Mouse (Mus musculus) brain, embryonic 18.5 days (tissue): ENCODE measurements around the gene Rab11fip5.

Experiments
- DNase-seq: peaks from one replicate; pipeline ENCODE4 v3.0.0-alpha.2; 2012; ENCODE audit warnings: low read depth, low spot score

Gene Rab11fip5

DNA sequence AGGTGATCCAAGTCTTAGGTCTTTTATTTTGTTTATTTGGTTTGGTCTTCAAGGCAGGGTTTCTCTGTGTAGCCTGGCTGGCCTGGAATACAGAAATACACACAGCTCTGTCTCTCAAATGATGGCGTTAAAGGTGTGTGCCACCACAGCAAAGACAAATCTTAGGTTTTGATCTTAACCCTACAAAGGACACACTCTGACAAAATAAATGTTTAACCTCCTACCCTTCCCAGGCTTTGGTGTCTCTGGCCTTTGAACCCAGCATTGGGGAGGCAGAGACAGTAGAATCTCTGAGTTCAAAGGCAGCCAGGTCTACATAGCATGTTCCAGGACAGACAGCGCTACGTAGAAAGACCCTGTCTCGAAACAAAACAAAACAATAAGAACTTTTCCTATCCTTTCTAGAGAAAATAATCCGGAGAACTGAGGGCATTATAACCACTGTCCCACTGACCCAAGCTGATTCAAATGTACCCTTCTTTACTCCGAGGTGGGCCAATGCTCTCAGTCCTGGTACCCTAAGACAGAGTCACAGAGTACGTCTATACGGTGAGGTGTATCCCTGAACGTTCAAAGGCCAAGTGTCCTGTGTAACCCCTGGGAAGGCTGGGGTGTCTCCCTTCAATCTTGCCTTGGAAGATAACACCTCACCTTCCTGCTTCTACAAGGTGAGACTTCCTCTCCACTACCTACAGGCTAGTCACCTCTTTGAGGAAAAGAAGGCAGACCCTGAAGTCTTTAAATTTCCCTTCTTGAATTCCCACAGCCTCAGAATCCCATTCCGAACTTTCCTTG, 1.2 kb downstream of the Rab11fip5 start:
- no peak for DNase-seq

DNA sequence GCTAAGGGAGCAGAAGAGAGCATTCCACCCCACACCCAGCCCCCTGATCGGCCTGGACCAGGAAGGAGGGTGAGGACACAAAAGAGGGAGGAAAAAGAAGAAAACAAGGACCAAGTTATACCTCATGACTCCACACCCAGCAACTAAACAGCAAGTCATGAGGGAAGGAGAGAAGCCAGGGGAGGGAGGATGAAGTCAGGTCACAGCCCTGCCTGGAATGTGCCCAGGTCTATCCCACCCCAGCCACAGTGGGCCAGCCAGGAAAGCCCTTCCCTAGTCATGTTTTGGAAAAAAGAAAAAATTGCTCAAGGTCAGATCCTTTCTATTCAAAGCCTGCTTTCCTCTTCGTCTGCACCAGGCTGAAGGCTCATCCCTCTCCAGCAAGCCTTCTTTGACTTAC, 1.9 kb downstream of the Rab11fip5 start:
- no peak for DNase-seq

DNA sequence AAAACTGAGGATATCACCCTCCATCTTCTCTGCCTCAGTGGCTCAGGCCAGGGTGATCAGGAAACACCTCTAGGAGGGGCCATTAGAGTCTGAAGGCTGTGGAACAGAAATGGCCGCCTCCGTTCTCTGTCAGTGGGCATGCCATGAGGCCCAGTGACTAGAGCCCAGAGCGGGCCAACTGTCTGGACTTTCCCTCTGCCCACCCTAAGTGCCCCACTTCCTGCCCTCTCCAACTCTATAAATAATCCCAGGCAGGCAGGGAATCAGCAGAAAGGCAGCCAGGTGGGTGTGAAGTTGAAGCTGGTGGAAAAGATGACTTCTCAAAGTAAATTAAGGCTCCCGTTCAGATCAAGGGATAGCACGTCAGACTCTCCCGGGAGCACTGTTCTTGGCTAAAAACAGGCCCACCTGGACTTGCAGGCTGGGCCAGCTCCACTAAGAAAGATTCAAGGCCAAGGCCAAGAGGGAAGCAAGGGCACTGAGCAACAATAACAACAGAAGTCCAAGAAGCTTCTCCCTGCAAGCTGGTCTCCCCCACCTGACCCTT, 2.5 kb downstream of the Rab11fip5 start:
- no peak for DNase-seq

DNA sequence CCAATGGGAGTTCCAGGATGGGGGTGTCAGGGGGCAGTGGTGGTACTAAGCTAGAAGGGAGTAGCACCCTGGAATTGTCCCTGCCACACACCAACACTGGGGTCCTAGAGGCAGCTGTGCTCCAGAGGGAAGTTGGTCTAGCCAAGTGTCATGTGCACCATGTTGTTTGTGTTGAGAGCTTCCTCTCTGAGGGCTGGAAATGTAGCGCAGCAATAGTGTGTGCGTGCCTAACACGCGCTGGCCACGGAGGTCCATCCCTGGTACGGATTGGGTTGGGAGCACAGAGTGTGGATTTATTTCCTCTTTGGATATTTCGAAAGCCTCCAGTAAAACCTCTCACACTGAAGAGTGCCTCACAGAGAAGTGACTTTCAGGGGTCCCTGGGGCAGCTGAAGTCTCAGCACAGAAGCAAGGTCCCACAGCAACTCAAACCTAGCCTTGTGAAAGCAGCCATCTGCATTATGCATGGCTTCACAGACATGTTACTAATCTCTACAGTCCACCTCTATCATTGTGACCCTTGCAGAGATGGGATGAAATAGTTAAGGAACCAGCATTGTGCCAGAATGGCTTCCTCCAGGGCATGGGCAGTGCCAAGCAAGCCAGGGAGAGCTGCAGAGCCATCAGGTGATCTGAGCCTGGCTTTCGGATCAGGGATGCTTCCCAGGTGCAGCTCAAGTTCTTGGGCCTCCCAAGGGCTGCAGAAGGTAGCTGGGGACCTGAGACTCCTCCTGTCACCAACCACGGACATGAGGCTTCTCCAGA, 3.6 kb downstream of the Rab11fip5 start:
- no peak for DNase-seq

DNA sequence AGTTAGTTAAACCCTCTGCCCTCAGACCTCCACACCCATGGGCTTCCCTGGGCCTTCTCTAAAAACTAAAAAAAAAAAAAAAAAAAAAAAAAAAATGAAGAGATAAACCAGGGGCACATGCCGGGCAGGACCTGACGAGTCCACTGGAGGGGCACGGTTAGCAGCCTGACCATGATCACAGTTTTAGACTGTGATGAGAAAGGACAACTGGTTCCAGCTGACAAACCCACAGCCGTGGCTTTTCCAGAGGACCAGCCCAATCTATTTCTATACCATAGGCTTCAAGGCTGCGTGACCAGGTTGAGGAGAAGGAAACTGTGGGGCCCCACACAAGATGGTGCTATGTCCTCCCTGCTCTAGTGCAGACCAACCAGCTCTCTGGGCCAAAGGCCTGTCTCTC, 4.4 kb downstream of the Rab11fip5 start:
- DNase-seq: no peak

DNA sequence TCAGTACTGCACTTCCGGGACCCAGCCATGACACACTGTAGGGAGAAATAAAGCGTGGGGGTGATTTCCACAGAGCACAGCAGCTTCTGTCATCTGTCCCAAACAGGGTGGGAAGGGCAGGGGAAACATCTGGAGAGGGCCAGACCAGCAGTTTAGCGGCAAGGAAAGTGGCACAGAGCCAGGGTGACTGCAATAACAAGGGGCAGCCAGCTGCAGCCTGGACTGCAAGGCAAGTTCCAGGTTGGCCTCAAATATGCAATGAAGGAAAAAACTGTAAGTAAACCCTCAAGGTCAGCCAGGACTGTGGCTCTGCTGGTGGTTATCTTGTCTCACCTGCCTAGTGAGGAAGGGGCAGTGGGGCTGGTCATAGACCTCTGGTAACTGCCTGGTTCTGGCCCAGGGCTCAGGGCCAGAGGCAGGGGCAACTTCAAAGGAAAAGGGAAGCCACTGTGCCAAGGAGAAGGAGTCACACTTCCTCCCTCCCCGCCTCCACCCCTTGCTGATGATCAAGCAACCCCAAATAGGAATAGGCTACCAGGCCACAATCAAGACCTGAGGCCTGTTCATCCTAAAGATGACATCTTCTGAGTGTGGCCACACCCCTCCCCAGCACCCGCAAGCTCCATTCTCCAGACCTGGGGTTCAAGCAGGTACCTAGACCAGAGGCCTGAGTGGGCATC, 5.1 kb downstream of the Rab11fip5 start:
- DNase-seq: no peak

DNA sequence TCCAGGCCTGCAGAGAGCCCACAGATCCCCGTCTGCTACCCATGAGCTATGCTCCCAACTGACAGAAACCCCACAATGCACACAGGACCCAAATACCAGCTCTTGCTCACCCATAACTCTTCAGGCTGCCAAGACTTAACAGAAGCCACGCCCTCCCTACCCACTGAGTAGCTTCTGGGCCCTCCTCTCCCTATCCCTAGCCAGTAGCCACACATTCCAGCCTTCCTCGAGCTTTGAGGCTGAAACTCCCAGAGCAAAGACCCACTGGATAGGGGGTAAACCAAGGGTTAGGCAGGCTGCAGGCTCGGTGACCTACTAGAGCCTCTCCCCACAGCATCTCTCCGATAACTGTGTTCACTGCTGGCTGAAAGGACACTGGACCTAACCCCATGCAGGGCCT, 5.7 kb downstream of the Rab11fip5 start:
- DNase-seq: no peak

DNA sequence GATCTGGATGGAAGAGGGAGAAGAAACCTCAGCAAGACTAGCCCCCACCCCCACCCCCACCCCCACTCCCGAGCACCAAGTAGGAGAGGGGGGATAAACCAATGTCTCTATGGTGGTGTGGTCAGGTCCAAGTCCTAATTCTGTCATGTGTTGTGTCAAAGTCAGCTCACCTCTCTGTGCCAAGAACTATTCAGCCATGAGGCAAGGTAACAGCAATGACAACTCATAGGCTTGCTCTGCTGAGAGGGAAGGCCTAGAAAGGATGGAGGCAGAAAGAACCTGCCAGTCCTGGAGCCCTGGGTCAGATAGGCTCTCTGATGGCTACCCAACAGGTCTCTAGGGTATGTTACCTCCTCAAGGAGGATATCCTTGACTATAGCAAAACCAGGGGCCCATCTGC, 6.3 kb downstream of the Rab11fip5 start:
- no peak for DNase-seq

DNA sequence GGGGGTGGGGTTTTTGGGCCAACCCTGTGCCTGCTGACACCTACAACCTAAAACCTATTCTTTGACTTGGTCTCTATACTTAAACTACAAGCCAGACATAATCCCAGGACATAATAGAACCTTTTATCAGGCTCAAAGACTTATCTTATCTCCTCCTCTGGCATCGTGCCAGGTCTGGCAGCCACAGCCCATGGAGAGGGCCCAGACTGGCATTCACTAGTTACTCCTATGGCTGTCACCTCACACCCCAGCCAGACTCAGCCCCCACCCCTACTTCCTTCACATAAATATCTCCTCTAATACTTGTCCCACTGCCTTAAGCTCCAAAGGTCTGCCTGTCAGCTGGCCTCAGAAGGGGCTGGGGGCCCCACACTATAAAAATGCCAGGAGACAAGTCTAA, 8.0 kb downstream of the Rab11fip5 start:
- no peak for DNase-seq

DNA sequence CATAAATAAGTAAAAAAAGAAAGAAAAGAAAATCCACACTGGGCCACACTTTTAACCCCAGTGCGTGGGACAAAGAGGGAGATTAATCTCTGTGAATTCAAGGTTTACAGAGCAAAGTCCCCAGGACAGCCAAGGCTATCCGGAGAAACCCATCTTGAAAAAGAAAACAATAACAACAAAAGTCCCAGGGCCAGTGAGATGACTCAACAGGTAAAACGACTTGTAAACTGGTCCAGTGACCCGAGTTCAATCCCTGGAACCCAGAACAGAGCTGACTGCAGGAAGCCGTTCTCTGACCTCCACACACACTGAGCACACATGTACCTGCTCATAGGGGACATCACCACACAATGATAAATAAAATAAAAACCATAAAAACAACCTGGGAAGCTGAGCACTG, 10.0 kb downstream of the Rab11fip5 start:
- DNase-seq: no peak

DNA sequence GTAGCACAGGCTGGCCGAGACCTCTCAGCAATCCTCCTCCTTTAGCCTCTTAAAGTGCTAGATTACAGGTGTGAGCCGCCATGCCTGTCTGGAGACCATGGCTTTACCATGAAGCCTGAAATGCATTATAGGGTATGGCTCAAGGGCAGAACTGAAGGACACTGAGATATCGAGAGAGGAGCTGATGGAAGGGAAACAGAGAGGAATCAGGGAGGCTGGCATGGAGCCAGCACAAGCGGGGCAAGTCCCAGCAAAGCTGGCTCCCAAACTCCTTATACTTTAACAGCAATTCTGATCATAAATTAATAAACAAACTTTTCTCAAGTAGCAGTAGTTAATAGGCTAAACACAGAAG, 10.6 kb downstream of the Rab11fip5 start:
- DNase-seq: no peak

DNA sequence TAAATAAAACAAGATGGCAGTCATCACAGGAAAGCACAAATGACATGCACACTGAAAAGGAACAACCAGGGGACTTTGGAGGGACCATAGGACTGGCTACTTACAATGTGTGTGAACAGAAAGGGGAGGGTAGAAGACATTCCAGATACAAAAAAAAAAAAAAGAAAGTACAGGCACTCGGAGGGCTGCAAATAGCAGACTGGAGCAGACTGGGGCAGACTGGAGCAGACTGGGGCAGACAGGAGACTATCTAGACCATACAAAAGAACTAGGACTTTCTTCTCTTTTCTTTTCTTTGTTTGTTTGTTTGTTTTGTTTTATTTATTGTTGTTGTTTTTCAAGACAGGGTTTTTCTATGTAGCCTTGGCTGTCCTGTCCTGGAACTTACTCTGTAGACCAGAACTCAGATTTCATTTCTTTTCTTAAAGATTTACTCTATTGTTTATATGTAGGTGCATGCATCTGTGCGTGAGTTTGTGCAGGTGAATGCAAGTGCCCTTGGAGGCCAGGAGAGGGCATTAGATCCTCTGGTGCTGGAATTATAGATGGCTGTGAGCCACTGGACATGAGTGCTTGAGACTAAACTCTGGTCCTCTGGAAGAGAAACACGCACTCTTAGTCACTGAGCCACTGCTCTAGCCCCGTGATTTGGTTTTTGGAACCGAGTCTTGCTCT, 11.1 kb downstream of the Rab11fip5 start:
- DNase-seq: no peak

DNA sequence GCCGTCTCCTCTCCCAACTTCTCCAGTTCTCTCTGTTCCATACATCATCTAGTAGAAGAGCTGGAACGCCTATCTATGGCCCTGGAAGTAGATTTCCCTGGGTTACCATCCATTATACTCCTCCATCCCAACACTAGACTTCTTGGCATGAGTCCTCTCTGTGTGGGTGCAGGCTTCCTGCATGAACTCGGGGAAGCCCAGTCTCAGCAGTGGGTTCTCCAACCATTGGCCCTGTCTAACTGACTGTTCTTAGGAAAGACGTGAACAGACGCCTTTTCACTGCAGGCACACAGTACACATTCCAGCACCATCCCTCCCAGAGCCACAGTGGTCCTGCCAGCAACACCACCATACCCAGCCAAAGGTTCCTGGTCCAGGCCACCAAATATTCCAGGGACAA, 11.8 kb downstream of the Rab11fip5 start:
- DNase-seq: no peak

DNA sequence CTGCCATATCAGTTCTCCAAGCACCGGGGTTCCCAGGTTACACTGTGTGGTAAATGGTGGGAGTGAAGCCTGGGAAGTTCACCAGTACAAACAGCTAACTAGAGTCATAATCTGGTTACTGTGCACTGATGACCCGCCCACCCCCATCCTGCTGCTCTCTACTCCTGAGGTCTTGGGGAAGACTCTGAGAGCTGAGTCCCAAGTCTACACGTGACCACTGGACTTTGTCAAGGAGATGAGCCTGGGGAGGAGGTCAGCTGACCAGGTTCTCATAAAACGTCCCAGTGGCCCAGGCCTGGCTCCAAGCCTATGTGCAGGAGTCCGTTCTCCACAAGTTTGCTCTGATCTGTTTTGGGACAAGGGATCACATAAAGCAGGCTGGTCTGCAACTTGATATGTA, 14.1 kb downstream of the Rab11fip5 start:
- no peak for DNase-seq

DNA sequence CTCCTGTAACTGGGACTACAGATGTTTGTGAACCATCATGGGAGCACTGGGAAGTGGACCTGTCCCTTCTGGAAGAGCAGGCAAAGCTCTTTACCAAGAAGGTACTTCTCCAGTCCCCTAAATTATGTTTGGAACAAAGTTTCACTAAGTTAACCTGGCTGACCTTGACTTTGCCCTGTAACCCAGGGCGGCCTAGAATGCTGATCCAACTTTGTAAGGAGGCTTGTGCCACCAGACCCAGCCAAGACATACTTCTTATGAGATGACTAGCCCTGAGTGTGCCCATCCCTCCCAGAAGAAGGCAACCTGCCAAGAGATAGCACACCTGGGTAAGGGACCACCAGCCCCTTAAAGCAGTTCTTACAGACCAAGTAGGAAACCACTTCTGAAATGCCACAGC, 15.6 kb downstream of the Rab11fip5 start:
- no peak for DNase-seq

DNA sequence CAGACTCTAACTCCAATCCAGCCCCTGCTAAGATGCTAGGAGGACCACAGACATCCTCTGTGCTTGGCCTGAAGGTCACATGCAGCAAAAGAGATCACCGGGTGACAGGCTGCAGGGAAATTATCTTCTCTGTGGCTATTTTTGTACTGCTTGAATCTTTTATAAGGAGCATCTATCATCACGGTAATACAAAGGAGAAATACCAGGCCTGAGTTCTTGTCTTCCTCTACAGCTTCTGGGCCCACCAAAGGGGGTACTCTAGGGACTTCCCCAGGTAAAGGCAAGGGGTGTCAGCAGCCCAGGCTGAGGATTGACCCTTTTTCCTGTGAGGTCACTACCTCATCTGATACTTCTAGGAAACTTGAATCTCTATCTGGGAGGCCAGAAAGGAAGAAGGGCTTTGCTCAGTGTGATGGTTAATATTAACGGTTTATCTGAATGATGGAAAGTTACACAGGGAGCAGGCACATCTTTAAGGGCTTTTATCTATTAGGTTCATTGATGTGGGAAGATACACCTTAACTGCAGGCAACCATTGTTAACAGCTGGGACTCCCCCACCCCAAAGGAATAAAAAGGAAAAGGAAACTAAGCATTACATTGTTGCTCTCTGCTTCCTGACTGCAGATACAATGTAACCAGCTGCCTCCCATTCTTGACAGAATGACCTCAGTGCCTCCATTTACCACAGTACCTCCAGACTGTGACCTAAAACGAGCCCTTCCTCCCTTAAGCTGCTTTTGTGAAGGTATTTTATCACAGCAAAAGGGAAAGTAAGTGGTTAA, 17.6 kb downstream of the Rab11fip5 start:
- DNase-seq: no peak

DNA sequence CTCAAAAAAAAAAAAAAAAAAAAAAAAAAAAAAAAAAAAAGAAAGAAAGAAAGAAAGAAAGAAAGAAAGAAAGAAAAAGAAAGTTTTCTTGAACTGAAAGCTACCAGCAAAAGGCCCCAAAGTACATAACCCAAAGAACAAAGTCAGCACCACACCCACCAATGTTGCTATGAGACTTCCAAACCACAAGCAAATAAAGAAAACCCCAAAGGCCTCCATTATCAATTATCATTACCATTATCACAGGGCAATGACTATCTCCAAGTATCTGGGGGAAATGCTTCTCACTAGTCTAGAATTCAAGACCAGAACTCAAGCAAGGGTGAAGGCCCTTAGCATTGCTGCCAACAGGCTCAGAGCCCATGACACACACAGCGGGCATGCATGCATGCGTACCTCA, 18.7 kb downstream of the Rab11fip5 start:
- DNase-seq: no peak

DNA sequence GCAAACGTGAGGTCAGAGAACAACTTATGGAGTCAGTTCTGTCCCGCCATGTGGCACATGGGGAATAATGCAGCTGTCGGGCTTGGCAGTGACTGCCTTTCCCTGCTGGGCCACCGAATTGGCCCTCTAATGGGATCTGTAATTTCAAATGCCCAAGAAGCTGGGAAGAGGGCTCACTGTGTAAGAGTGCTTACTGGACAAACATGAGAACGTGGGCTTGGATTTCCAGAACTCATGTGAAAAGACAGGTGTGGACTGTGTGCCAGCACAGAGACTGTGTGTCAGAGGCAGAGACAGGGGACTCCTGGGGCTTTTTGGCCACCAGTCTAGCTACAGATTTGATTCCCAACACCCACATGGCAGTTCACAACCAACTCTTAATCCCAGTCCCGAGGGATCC, 19.7 kb downstream of the Rab11fip5 start:
- no peak for DNase-seq

DNA sequence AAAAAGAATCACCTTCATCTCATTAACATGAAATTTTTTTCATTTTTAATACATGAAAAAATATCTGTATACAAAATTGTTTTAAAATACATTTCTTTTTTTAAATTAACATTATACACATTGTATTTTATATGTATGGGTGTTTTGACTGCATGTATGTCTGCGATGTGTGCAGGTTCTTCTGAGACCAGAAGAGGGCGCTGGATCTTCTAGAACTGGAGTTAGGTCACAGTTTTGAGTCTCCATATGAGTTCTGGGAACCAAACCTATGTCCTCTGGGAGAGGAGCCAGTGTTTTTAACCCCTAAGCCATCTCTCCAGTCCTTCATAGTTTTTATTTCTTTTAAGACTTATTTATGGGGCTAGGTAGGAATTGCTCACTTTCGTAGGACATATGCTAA, 20.7 kb downstream of the Rab11fip5 start:
- DNase-seq: no peak

DNA sequence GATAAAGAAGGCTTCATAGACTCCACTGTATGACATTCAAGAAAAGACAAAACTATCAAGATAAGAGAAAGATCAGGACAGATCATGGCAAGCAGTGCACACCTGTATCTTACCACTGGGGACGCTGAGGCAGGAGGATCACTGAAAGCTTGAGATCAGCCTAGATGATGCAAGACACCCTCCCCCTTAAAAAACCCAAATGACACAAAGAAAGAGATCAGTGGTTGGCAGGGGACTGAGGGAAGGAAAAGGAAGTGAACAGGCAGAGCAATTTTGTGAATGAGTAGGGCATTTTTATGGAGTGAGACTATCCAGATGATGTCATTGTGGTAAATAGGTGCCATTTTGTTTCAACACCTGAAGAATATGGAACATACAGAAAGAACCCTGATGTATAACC, 24.3 kb downstream of the Rab11fip5 start:
- DNase-seq: no peak

DNA sequence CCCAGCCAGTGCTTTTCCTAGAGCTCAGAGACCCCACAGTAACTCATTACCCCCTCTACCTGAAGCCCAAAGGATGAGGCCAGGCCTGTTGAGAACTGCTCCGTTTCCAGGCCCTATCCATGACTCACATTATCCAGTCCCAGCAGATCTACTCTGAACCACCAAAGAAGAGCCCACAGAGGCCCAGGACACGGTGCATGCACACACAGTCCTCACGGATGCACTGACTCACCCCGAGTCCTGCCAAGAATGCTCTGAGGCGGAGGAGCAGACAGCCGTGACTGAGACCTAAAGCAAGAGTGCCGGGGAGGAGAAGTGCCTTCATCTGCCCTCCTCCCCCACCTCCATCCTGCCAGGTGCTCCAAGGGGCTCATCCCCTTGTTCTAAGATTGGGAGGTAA, 25.2 kb downstream of the Rab11fip5 start:
- no peak for DNase-seq
